Comparison of ENCODE assay signal across 29 mouse cellular contexts in the genomic region with DNA sequence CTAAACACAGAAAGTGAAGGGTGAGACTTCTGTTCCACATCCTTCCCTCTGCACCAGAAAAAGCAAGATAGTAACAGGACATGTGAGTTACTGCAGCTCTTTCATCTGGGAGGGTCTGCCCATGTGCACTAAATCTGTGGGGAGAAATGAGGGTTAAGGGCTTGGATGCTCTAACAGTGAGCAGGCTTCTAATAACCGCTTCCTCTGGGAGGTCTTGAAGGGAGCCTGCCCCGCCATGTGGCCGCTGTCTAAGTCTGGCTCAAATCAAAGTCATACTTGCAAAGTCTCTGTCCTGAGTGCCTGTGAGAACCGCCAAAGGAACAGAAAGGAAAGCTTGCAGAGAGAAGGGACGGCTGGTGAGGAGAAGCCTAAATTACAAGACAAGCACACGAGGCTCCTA. TPM values are rescaled to one million over a fixed set of nuclear protein-coding genes. Genes with fewer than 3 reads are reported as not detected.
DNase-seq lines count a peak whose midpoint lies in the region; ATAC-seq and TF ChIP-seq lines count a peak whose summit lies in the region.
"Had no signal": no experiment of that assay in that cellular context is flagged by ENCODE, and none has a peak within 500 bp of the region (broad histone marks: within the 10 kb centered on the region; RNA-seq: fewer than 3 reads in every experiment).

No protein-coding gene starts in this region.

- intact Hi-C loops in heart, adult 2 months (cut with DNase I), result loop anchor here (5.0 kb wide), 2 partner anchors 40 to 90 kb away; no protein-coding TSS in a partner anchor

- no peak overlapping the region for H3K4me2 ChIP-seq in heart, embryonic 16.5 days (ENCODE audit: low read depth, low read length)
- H3K4me2 ChIP-seq in kidney, postnatal 0 days (ENCODE audit: low read length), result no peak overlapping the region
- H3K4me2 ChIP-seq in stomach, embryonic 15.5 days, result no peak overlapping the region
- H3K4me2 ChIP-seq: limb, embryonic 12.5 days; liver, embryonic 15.5 days; lung, embryonic 14.5 days had no signal

- WGBS in heart, adult 2 months, result 61% methylated on average over 6 of the region's 6 CpGs
- WGBS in heart, embryonic 16.5 days, result 54% methylated on average over 6 of the region's 6 CpGs
- whole genome bisulfite sequencing in kidney, postnatal 0 days, result 63% methylated on average over 6 of the region's 6 CpGs
- WGBS in stomach, embryonic 15.5 days, result 59% methylated on average over 6 of the region's 6 CpGs

- peak overlapping the region; percentile 38; the same call in 1 of the 2 replicates for H3K27ac ChIP-seq in heart, adult 2 months
- peak overlapping the region; percentile 14; the same call in 1 of the 2 replicates for H3K27ac ChIP-seq in heart, embryonic 16.5 days (ENCODE audit: low read length)
- no peak overlapping the region for H3K27ac ChIP-seq in kidney, postnatal 0 days
- no peak overlapping the region for H3K27ac ChIP-seq in stomach, embryonic 15.5 days
- H3K27ac ChIP-seq: gastrocnemius, adult 2 months; hindbrain, postnatal 0 days; left cerebral cortex, adult 2 months; limb, embryonic 12.5 days; liver, embryonic 15.5 days had no signal

- peaks cover 24% of the 10 kb centered on the region for H3K36me3 ChIP-seq in heart, adult 2 months (ENCODE audit: control insufficient read depth, insufficient read depth, low read length)
- peaks cover 14% of the 10 kb centered on the region for H3K36me3 ChIP-seq in heart, embryonic 16.5 days (ENCODE audit: control insufficient read depth, insufficient read depth)
- H3K36me3 ChIP-seq in kidney, postnatal 0 days (ENCODE audit: insufficient read depth, low read length), result no peaks in the 10 kb centered on the region
- no peaks in the 10 kb centered on the region for H3K36me3 ChIP-seq in stomach, embryonic 15.5 days
- H3K36me3 ChIP-seq: limb, embryonic 12.5 days; liver, embryonic 15.5 days had no signal

- H3K4me3 ChIP-seq in heart, adult 2 months, result no peak overlapping the region
- H3K4me3 ChIP-seq in heart, embryonic 16.5 days (ENCODE audit: low read length), result no peak overlapping the region
- H3K4me3 ChIP-seq in kidney, postnatal 0 days (replicated peaks; ENCODE audit: low read depth, low read length), result no peak overlapping the region
- no peak overlapping the region for H3K4me3 ChIP-seq in stomach, embryonic 15.5 days (replicated peaks)
- H3K4me3 ChIP-seq: erythroblast, embryonic 14.5 days; gastrocnemius, adult 2 months; left cerebral cortex, adult 2 months; limb, embryonic 12.5 days; liver, embryonic 15.5 days had no signal

- no peak for ATAC-seq in heart, embryonic 16.5 days (replicated peaks; ENCODE audit: extremely low read depth, insufficient read depth, low FRiP score)
- no peak; the same call in 1 of the 2 replicates for ATAC-seq in kidney, postnatal 0 days (replicated peaks; ENCODE audit: low FRiP score, low read depth)
- peak; percentile 47; the same call in 1 of the 2 replicates for ATAC-seq in stomach, embryonic 15.5 days (ENCODE audit: insufficient read depth, low FRiP score, low read depth)
- ATAC-seq: activated CD4-positive, CD25-positive, alpha-beta regulatory T cell, adult 4 months; forebrain, embryonic 16.5 days; hindbrain, postnatal 0 days had no signal

- H3K9ac ChIP-seq in heart, adult 2 months (ENCODE audit: low read depth, low read length), result no peak overlapping the region
- H3K9ac ChIP-seq in heart, embryonic 16.5 days (ENCODE audit: low read length), result no peak overlapping the region
- H3K9ac ChIP-seq in kidney, postnatal 0 days (ENCODE audit: low read depth, low read length), result no peak overlapping the region
- no peak overlapping the region for H3K9ac ChIP-seq in stomach, embryonic 15.5 days
- H3K9ac ChIP-seq: limb, embryonic 12.5 days; liver, embryonic 15.5 days; lung, embryonic 14.5 days had no signal

- H3K9me3 ChIP-seq in heart, embryonic 16.5 days (replicated peaks; ENCODE audit: control insufficient read depth, low read length), result no peaks in the 10 kb centered on the region
- no peaks in the 10 kb centered on the region for H3K9me3 ChIP-seq in kidney, postnatal 0 days (replicated peaks; ENCODE audit: low read length)
- H3K9me3 ChIP-seq in stomach, embryonic 15.5 days, result no peaks in the 10 kb centered on the region
- H3K9me3 ChIP-seq: limb, embryonic 12.5 days; liver, embryonic 15.5 days had no signal

- no peak for TF ChIP-seq CTCF in heart, adult 2 months (IDR thresholded peaks at IDR 0.05)
- no peak for TF ChIP-seq CTCF in kidney, postnatal 0 days (IDR thresholded peaks at IDR 0.05; ENCODE audit: low read depth)

- H3K27me3 ChIP-seq in heart, adult 2 months (ENCODE audit: control insufficient read depth, insufficient read depth, low read length), result no peaks in the 10 kb centered on the region
- no peaks in the 10 kb centered on the region for H3K27me3 ChIP-seq in heart, embryonic 16.5 days (ENCODE audit: control insufficient read depth, insufficient read depth, low read length)
- H3K27me3 ChIP-seq in kidney, postnatal 0 days (ENCODE audit: insufficient read depth, low read length), result no peaks in the 10 kb centered on the region
- no peaks in the 10 kb centered on the region for H3K27me3 ChIP-seq in stomach, embryonic 15.5 days (replicated peaks)
- H3K27me3 ChIP-seq: CH12.LX; limb, embryonic 12.5 days; liver, embryonic 15.5 days had no signal

- peaks cover 2% of the 10 kb centered on the region; the same call in 1 of the 2 replicates for H3K4me1 ChIP-seq in heart, adult 2 months (ENCODE audit: control insufficient read depth, insufficient read depth, low read length)
- H3K4me1 ChIP-seq in heart, embryonic 16.5 days (ENCODE audit: control insufficient read depth, insufficient read depth, low read length), result peaks cover 21% of the 10 kb centered on the region; the same call in 1 of the 2 replicates
- H3K4me1 ChIP-seq in kidney, postnatal 0 days (replicated peaks; ENCODE audit: insufficient read depth, low read length), result no peaks in the 10 kb centered on the region
- H3K4me1 ChIP-seq in stomach, embryonic 15.5 days, result no peaks in the 10 kb centered on the region
- H3K4me1 ChIP-seq: liver, embryonic 15.5 days had no signal

- H3K79me2 ChIP-seq in heart, adult 2 months (replicated peaks; ENCODE audit: control insufficient read depth, insufficient read depth, low read length), result no peaks in the 10 kb centered on the region

- TF ChIP-seq POLR2A in heart, adult 2 months (IDR thresholded peaks at IDR 0.05; ENCODE audit: insufficient read depth, low read depth, low read length), result no peak

- no peak for DNase-seq in heart, adult 2 months
- no peak for DNase-seq in heart, adult 18-20 months
- no peak for DNase-seq in heart, postnatal 4 days
- peak; percentile 43 for DNase-seq in kidney, postnatal 0 days (ENCODE audit: low spot score)
- no peak for DNase-seq in kidney, adult 8-10 months
- DNase-seq: adrenal gland, adult 2 months; adrenal gland, postnatal 36 days; cerebellum, adult 18-20 months; cerebellum, postnatal 10 days; gastrocnemius, adult 2 months; gastrocnemius, postnatal 36 days; heart, postnatal 10 days; kidney, adult 11 months; lung, embryonic 14.5 days; lung, postnatal 14 days; midbrain, embryonic 14.5 days; thymus, postnatal 14 days had no signal

- TF ChIP-seq EP300 in heart, adult 2 months (IDR thresholded peaks at IDR 0.05; ENCODE audit: insufficient read depth, low read depth, low read length), result no peak

RNA-seq across cellular contexts. Expression of gene Mtr, which starts 39.9 kb away (rescaled TPM):
- 100 to 1,000 TPM in 1 of 2 experiments, 10 to 100 TPM in 1; 88.1 to 103 TPM for total RNA-seq in heart, adult 2 months (2021)
- 42.2 and 129 TPM in 2 replicates for polyA plus RNA-seq in heart, adult 2 months (2012; rRNA removed)
- 100 to 1,000 TPM in 1 of 2 experiments, 10 to 100 TPM in 1; 95.0 to 113 TPM for total RNA-seq in heart, adult 18-20 months (2021)
- polyA plus RNA-seq in heart, embryonic 16.5 days (2015; fragmentation: Nextera tagmentation; extraction: Ambion mirVana), result 11.4 and 11.9 TPM in 2 replicates
- 10 to 100 TPM; 35.7 to 36.0 TPM for total RNA-seq in heart, postnatal 4 days (2021)
- 8.7 and 9.2 TPM in 2 replicates for polyA plus RNA-seq in kidney, postnatal 0 days (2015; fragmentation: Nextera tagmentation; extraction: Ambion mirVana)
- polyA plus RNA-seq in stomach, embryonic 15.5 days (2015; fragmentation: Nextera tagmentation; extraction: Ambion mirVana), result 9.6 and 10.1 TPM in 2 replicates

RNA-seq across cellular contexts. Expression of gene Actn2, which starts 42.8 kb away (rescaled TPM):
- 1,000 to 10,000 TPM; 1,397 to 1,781 TPM for total RNA-seq in heart, adult 2 months (2021)
- polyA plus RNA-seq in heart, adult 2 months (2012; rRNA removed), result 1,690 and 1,900 TPM in 2 replicates
- total RNA-seq in heart, adult 18-20 months (2021), result 1,000 to 10,000 TPM; 1,714 to 1,786 TPM
- 1,874 and 1,903 TPM in 2 replicates for polyA plus RNA-seq in heart, embryonic 16.5 days (2015; fragmentation: Nextera tagmentation; extraction: Ambion mirVana)
- total RNA-seq in heart, postnatal 4 days (2021), result 1,000 to 10,000 TPM; 2,111 to 2,171 TPM
- 3.1 and 3.5 TPM in 2 replicates for polyA plus RNA-seq in kidney, postnatal 0 days (2015; fragmentation: Nextera tagmentation; extraction: Ambion mirVana)
- polyA plus RNA-seq in stomach, embryonic 15.5 days (2015; fragmentation: Nextera tagmentation; extraction: Ambion mirVana), result 4.1 and 9.1 TPM in 2 replicates
- total RNA-seq: CH12.LX; common myeloid progenitor, adult 5-6 weeks; monocyte, adult 5-6 weeks had no signal
- polyA plus RNA-seq: erythroblast, embryonic 14.5 days had no signal

Comparison
In these comparisons a context has a peak if more than half of its experiments do, and no peak if none do; other contexts are left out.
1. H3K27ac ChIP-seq: peak in heart, adult 2 months (single experiment) and heart, embryonic 16.5 days (single experiment); none in kidney, postnatal 0 days (single experiment) and stomach, embryonic 15.5 days (single experiment).
2. RNA of gene Actn2, which starts 42.8 kb away (polyA plus RNA-seq): 1,690 to 1,900 TPM in heart, adult 2 months and 1,874 to 1,903 TPM in heart, embryonic 16.5 days; 4.1 to 9.1 TPM in stomach, embryonic 15.5 days and 3.1 to 3.5 TPM in kidney, postnatal 0 days; every median in the first group is over 100 times any median in the second.